27 mouse cellular contexts compared by ENCODE assay signal in the genomic region with DNA sequence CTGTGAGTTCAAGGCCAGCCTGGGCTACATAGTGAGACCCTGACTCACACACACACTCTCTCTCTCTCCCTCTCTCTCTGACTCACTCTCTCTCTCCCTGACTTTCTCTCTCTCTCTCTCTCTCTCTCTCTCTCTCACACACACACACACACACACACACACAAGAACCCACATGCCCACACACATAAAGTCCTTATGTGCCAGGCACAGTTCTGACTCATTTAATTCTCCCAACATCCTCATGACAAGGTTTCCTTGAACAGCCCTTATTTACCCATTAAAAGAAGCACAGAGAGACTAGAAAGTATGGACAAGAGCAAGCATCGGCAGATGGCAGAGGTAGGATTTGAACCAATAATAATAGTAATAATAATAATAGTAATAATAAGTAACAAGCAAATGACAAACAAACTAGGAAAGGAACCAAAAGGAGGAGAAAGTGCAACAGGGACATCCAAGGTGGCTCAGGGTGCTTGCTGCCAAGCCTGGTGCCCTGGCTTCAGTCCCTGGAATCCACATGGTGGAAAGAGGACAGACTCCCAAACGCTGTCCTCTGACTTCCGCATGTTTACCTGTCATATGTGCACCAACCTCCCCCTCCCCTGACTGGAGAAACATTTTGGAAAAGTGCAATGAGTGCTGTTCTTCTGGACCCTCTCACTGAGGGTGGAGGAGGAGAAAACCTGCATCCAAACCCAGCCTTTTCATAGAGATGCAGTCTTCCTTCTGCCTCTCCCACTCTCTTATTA. TPM values are rescaled to one million over a fixed set of nuclear protein-coding genes. Genes with fewer than 3 reads are reported as not detected.
A peak's percentile ranks its signal among the peaks of the same experiment; 100 is the strongest.
DNase-seq lines count a peak whose midpoint lies in the region; TF ChIP-seq lines count a peak whose summit lies in the region.
"Had no signal": no experiment of that assay in that cellular context is flagged by ENCODE, and none has a peak within 500 bp of the region (broad histone marks: within the 10 kb centered on the region; RNA-seq: fewer than 3 reads in every experiment).

No protein-coding gene starts in this region.

- no peak overlapping the region for H3K4me3 ChIP-seq in layer of hippocampus, adult 2 months
- H3K4me3 ChIP-seq: embryonic facial prominence, embryonic 13.5 days; limb, embryonic 12.5 days; liver, embryonic 12.5 days; midbrain, embryonic 10.5 days had no signal

- no peak for TF ChIP-seq CTCF in layer of hippocampus, adult 2 months (conservative IDR thresholded peaks at IDR 0.05)

- peak; percentile 45 for DNase-seq in adrenal gland, adult 2 months
- no peak for DNase-seq in adrenal gland, postnatal 25 days
- peak; percentile 19 for DNase-seq in gastrocnemius, adult 18-20 months (ENCODE audit: low spot score)
- DNase-seq in gastrocnemius, postnatal 25 days = no peak
- DNase-seq in layer of hippocampus, adult 2 months (ENCODE audit: low spot score in 2 of 2) = no peak
- no peak for DNase-seq in layer of hippocampus, adult 11-12 months (ENCODE audit: low spot score)
- DNase-seq in cerebellum, postnatal 36 days = peak; percentile 50 to 57
- DNase-seq in spleen, postnatal 36 days (ENCODE audit: low spot score in 2 of 2) = no peak
- DNase-seq: kidney, adult 9 months; kidney, postnatal 36 days; lung, adult 2 months; lung, postnatal 36 days; right cerebral cortex, postnatal 25 days had no signal

- peak overlapping the region; percentile 51 for H3K27ac ChIP-seq in layer of hippocampus, adult 2 months
- H3K27ac ChIP-seq: embryonic facial prominence, embryonic 13.5 days; hindbrain, embryonic 14.5 days; limb, embryonic 12.5 days; liver, embryonic 12.5 days; midbrain, embryonic 10.5 days had no signal

RNA-seq across cellular contexts. Expression of a gene that starts 5.0 kb away (rescaled TPM):
- total RNA-seq in adrenal gland, adult 2 months (2021) = 10 to 100 TPM; 58.0 to 74.0 TPM
- 124 and 143 TPM in 2 replicates for polyA plus RNA-seq in adrenal gland, adult 2 months (2012; rRNA removed)
- 62.2 and 66.7 TPM in 2 replicates for total RNA-seq in adrenal gland, postnatal 25 days (2021)
- 1 to 10 TPM; 1.9 to 2.1 TPM for total RNA-seq in gastrocnemius, adult 18-20 months (2021)
- 1 to 10 TPM; 6.5 to 8.5 TPM for total RNA-seq in gastrocnemius, postnatal 25 days (2021)
- 10 to 100 TPM; 28.9 to 31.6 TPM for total RNA-seq in layer of hippocampus, adult 2 months (2021)
- total RNA-seq: granulocyte monocyte progenitor cell, adult 5-6 weeks had no signal
- polyA plus RNA-seq: CD4-positive, CD25-positive, alpha-beta regulatory T cell, adult 4 months had no signal

RNA-seq across cellular contexts. Expression of a gene that starts 16.1 kb away (rescaled TPM):
- 10 to 100 TPM; 41.3 to 58.6 TPM for total RNA-seq in adrenal gland, adult 2 months (2021)
- 6.4 and 8.5 TPM in 2 replicates for polyA plus RNA-seq in adrenal gland, adult 2 months (2012; rRNA removed)
- total RNA-seq in adrenal gland, postnatal 25 days (2021) = 22.0 and 34.8 TPM in 2 replicates
- not detected for total RNA-seq in gastrocnemius, adult 18-20 months (2021)
- total RNA-seq in gastrocnemius, postnatal 25 days (2021) = under 1 TPM in 1 of 2 experiments, not detected in 1; 0.99 TPM
- not detected for total RNA-seq in layer of hippocampus, adult 2 months (2021)
- total RNA-seq: ES-E14; granulocyte monocyte progenitor cell, adult 5-6 weeks; layer of hippocampus, postnatal 10 days; left cerebral cortex, postnatal 10 days had no signal
- polyA plus RNA-seq: brain, embryonic 14.5 days; CD4-positive, CD25-positive, alpha-beta regulatory T cell, adult 4 months; embryonic facial prominence, embryonic 13.5 days; forebrain, embryonic 14.5 days; hindbrain, embryonic 14.5 days; intestine, embryonic 14.5 days; limb, embryonic 12.5 days; liver, embryonic 12.5 days; midbrain, embryonic 10.5 days; thymus, postnatal 0 days had no signal

RNA-seq across cellular contexts. Expression of a gene that starts 28.0 kb away (rescaled TPM):
- total RNA-seq in adrenal gland, adult 2 months (2021) = 100 to 1,000 TPM; 536 to 579 TPM
- 474 and 524 TPM in 2 replicates for polyA plus RNA-seq in adrenal gland, adult 2 months (2012; rRNA removed)
- total RNA-seq in adrenal gland, postnatal 25 days (2021) = 488 and 620 TPM in 2 replicates
- 100 to 1,000 TPM in 1 of 2 experiments, 10 to 100 TPM in 1; 57.4 to 111 TPM for total RNA-seq in gastrocnemius, adult 18-20 months (2021)
- 10 to 100 TPM; 44.6 to 59.3 TPM for total RNA-seq in gastrocnemius, postnatal 25 days (2021)
- total RNA-seq in layer of hippocampus, adult 2 months (2021) = 10 to 100 TPM; 64.1 to 76.0 TPM

RNA-seq across cellular contexts. Expression of a gene that starts 43.1 kb away (rescaled TPM):
- total RNA-seq in adrenal gland, adult 2 months (2021) = 10 to 100 TPM; 25.7 to 36.4 TPM
- polyA plus RNA-seq in adrenal gland, adult 2 months (2012; rRNA removed) = 35.2 and 39.5 TPM in 2 replicates
- total RNA-seq in adrenal gland, postnatal 25 days (2021) = 26.8 and 30.4 TPM in 2 replicates
- total RNA-seq in gastrocnemius, adult 18-20 months (2021) = under 1 TPM; 0.27 to 0.31 TPM
- total RNA-seq in gastrocnemius, postnatal 25 days (2021) = under 1 TPM; 0.56 to 0.75 TPM
- total RNA-seq in layer of hippocampus, adult 2 months (2021) = 1 to 10 TPM in 1 of 2 experiments, under 1 TPM in 1; 0.82 to 1.0 TPM

Comparison
In these comparisons a context has a peak if more than half of its experiments do, and no peak if none do; other contexts are left out.
1. DNase-seq: peak in adrenal gland, adult 2 months (single experiment), gastrocnemius, adult 18-20 months (single experiment) and cerebellum, postnatal 36 days (2 of 2); none in adrenal gland, postnatal 25 days (single experiment), gastrocnemius, postnatal 25 days (single experiment), layer of hippocampus, adult 2 months (0 of 2), layer of hippocampus, adult 11-12 months (single experiment) and spleen, postnatal 36 days (0 of 2).
2. RNA of a gene that starts 16.1 kb away (total RNA-seq): 41.3 to 58.6 TPM in adrenal gland, adult 2 months and 22.0 to 34.8 TPM in adrenal gland, postnatal 25 days; 0.99 TPM in gastrocnemius, postnatal 25 days, not detected in gastrocnemius, adult 18-20 months and not detected in layer of hippocampus, adult 2 months; every median in the first group is over 10 times any median in the second.